Mouse (Mus musculus): ENCODE data around the gene Slc4a4.

DNA sequence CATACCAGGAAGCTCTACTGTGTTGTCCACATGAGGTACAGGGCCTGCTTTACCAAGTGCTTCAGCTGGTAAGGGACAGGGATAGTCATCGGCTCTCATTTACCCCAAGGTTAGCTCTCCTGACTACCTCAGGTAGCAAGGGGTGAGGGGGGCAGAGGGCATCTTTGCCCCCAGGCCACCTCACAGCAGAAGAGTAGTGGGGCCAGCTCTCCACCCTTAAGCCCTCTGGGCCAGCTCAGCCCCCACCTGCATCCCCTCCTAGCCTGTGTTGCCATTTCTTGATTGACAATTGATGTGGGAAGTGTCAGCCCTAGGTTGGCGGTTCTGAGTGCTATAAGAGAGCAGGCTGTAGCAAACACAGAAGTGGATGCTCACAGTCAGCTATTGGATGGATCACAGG lies 23.8 kb upstream of the Slc4a4 start:
- TF ChIP-seq GATA1 (IDR thresholded peaks at IDR 0.05; ENCODE audit: low read length) (no peak), TAL1 (IDR thresholded peaks at IDR 0.05; ENCODE audit: low read length) (no peak)
